Mouse (Mus musculus): ENCODE data around the gene Fkbp9. TPM values are rescaled to one million over a fixed set of nuclear protein-coding genes. Genes with fewer than 3 reads are reported as not detected.

The Fkbp9 gene
- total RNA-seq, 2 experiments from 2014 or later, result 72.1 to 75.9 TPM

GRCm38 (mm10) chr6:56905486-56905885 lies 73.6 kb downstream of the Fkbp9 start:
- DNase-seq, result no peak

DNA sequence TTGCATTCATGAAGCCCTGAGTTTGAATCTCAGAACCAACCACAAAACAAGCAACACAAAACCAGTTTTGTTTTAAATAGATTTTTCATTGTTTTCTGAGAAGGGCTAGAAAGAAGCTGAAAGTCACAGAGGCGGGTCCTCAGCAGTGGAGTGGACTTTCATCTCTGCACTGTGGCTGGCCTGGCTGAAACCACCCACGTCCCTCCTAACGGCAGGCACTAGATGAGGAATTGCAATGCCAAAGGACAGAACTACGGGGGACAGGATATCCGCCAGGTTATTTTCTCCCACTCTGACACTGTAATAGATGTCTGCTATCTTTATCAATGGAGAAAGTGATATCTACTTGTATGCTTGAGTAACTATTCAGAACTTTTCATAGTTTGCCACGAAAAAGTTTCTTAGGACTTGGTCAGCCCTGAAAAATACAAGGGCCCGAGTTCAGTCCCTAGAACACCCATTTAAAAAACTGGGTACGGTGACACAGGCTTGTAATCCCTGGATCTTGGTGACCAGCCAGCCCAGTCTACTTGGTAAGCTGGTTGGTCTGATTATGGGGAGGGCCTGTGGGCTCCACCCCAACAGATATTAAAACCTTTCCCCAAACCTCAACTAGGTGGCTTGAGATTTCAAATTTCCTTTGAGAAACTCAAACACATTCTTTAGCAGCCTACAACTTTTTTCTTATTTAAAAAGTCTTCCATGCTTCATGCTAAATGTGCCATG lies 74.4 kb downstream of the Fkbp9 start:
- DNase-seq, result no peak

GRCm38 (mm10) chr6:56907973-56908372 lies 76.1 kb downstream of the Fkbp9 start:
- DNase-seq, result no peak

DNA sequence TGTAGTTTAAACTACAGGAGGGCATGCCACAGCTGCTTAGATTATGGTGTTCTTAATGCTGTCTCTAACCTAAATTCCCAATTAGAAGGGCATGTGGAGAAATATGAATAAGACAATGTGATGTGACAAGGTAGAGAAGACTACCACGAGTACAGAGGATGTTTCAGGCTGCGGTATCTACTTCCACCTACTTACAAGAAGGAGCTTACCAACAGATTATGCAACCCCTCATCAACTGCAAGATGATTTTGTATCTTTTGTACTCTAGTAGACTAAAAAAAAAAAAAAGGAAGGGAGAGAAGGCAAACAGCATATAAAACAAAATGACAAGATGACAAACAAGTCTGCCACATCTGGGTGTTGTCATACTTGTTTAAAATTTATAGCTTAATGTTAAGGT lies 76.5 kb downstream of the Fkbp9 start:
- DNase-seq, result no peak

DNA sequence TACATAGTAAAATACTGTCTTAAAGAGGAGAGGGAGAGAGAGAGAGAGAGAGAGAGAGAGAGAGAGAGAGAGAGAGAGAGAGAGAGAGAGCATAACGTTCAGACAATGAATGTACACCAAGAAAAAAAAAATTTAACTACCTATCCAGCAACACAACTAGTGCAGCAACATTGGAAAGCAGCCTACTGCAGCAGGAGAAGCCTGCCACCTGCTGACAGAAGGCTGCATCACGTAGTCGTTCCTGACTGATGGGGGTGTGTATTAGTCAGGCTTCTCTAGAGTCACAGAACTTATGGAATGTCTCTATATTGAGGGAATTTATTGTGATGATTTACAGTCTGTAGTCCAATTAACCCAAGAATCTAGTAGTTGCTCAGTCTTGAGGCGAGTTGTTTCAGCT lies 77.1 kb downstream of the Fkbp9 start:
- peak; percentile 72 to 82 for DNase-seq

- no peak for DNase-seq
Measured at GRCm38 (mm10) chr6:56910910-56911309, 79.1 kb downstream of the Fkbp9 start.

DNA sequence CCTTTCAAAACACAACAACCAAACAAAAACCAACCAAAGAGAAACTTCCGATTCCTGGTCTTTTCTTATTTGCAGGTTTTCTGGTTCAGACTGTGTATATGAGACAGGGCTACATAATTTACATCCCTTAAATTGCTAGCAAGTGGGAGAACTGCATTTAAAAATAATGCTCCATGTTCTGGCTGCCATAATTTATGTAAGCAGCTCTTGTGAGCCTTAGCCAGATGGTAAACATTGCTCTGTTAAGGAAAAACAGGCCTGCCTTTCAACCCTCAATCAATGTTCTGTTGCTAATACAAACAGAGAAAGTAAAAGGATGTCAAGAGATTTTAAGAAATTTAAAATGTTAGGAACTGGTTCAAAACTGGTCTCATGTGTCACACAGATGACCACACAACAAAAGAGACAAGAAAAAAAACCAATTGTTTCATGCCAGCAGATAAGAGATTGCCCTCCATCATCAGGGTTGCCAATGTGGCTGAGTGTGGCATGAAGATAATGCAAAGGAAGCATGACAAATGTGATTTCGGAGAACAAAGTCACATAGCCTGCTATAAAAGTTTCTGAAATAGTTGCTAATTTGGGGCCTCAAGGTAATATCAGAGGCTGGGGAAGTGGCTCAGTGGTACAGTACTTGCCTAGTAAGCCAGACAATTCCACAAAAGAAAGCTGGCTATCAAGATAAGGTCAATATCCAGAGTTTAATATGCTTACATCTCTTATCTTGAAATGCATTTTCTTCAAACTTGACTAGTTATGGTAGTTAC lies 81.4 kb downstream of the Fkbp9 start:
- no peak for DNase-seq

- DNase-seq, result no peak
Measured at GRCm38 (mm10) chr6:56916279-56916678, 84.4 kb downstream of the Fkbp9 start.

- DNase-seq, result peak; percentile 30 to 38
Measured at GRCm38 (mm10) chr6:56917578-56918368, 85.9 kb downstream of the Fkbp9 start.

DNA sequence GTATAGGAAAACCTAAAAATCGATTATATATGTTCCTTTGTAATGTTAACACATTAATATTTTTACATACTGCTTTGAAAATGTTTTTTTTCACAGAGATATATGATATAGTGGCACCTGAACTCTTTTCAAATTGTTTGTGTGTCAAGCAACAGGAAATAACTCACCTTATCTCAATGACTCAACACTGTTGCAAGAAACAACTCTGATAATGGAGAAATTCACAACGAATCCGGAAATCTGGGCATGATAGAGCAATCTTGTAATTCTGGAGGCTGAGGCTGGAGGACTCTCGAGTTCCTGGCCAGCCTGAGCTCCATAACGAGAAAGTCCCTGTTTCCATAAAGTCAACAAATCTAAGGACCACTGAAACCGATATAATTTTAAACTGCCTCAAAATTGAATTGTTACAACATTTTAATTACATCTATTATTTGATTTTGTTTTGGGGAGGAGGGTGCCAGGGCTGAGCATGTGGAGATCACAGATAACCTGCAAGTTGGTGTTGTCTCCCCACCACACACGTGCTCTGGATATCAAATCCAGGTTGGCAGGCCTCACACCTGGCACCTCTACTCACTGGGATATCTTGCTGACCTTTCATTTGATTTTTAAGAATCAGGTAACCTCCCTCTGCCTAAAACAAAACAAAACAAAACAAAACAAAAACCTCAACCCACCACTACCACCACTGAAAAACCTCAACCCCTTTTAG lies 87.6 kb downstream of the Fkbp9 start:
- DNase-seq, result no peak

- no peak for DNase-seq
Measured at GRCm38 (mm10) chr6:56920222-56921092, 88.6 kb downstream of the Fkbp9 start.

DNA sequence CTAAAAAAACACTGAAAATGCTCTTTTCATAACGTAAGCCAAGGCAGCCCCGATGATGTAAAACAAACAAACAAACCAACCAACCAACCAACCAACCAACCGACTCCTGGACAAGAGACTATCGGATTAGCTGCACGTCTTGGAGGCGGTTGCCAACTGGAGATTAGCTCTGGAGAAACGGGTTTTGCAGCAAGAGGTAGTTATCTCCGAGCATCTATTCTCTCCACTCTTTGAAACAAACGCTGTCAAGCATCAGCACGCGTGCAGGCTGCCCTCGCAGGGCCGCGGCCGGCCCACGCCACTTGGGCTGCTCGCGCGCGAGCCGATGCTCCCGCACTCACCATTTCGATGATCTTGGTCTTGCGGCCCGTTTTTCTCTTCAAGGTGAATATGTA lies 91.5 kb downstream of the Fkbp9 start:
- DNase-seq, result no peak

DNA sequence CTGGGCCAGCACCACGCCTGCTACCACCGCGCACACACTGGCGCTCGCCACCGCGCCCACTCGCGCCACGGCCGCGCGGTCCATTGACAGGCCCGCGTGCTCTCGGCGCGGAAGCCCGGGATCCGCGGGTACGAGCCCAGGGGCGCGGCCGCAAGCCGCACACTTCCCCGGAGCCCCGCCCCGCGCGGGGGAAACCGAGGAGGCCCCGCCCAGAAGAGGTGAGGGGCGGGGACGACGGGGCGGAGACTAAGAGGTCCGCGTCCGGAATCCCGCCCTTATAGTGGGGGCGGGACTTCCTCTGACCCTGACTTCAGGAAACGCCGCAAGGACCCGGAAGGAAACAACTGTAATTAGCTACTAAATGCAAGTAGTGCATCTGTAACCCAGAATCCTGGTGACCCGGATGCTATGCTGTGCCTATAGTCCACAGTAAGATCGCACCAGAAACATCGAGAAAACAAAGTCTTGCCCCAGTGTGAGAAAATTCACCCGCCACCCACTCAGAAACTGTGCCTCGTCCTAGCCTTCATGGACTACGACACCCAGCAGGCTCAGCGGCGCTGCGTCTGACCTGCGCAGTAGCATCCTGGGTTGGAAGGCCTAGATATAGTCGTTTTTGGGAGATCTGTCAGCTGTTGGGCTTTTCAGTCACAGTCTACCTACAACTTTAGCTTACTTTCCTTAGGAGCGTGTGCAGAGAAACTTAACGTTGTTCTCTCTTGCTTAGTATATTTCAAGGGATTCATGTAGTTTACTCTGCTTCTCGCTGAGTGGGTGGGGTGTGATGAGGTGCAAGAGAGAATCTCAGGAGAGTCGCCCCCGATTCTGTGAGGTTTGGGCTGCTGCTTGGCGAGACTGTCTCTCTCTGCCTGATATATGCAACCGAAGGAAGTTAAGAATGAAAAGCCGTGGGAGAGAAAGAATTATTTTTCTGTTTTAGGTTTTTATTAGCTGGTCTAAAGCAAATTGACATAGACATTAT lies 92.2 kb downstream of the Fkbp9 start, which contains the start of the genes Nt5c3 and Vmn1r4:
Gene Nt5c3 (minus strand): TSS at position 207 of the 982 bp plus-strand sequence.
Gene Vmn1r4 (plus strand): TSS at position 290 of the 982 bp plus-strand sequence.
- DNase-seq, result peak; percentile 95 to 97

Other genes starting within 250 kb of the Fkbp9 start
- gene Lsm5, start 127.3 kb upstream of the Fkbp9 start, total RNA-seq (2021), result 10 to 100 TPM; 29.3 to 33.8 TPM
- 10 to 100 TPM; 25.2 to 28.5 TPM for gene Avl9, start 117.2 kb upstream of the Fkbp9 start, total RNA-seq (2021)
- gene Kbtbd2, start 34.2 kb upstream of the Fkbp9 start, total RNA-seq (2021), result 10 to 100 TPM; 33.6 to 36.0 TPM
- gene Nt5c3, start 91.9 kb downstream of the Fkbp9 start, total RNA-seq (2021), result 10 to 100 TPM; 23.8 to 24.1 TPM
- gene Vmn1r4, start 92.0 kb downstream of the Fkbp9 start, total RNA-seq (2021), result under 1 TPM; 0.20 to 0.40 TPM
- gene Vmn1r5, start 138.2 kb downstream of the Fkbp9 start, total RNA-seq (2021), result not detected
- not detected for gene Vmn1r6, start 165.2 kb downstream of the Fkbp9 start, total RNA-seq (2021)
- gene Vmn1r7, start 193.3 kb downstream of the Fkbp9 start, total RNA-seq (2021), result not detected
- not detected for gene Vmn1r8, start 200.2 kb downstream of the Fkbp9 start, total RNA-seq (2021)
- not detected for gene Vmn1r9, start 234.7 kb downstream of the Fkbp9 start, total RNA-seq (2021)